Mouse (Mus musculus) small intestine, adult 2 months (tissue): ENCODE measurements around the gene Alkbh3. TPM values are rescaled to one million over a fixed set of nuclear protein-coding genes. Genes with fewer than 3 reads are reported as not detected.

Source experiments
- H3K27ac ChIP-seq: fragments of 200-500 bp; 2 replicates; pipeline ENCODE4 v1.5.1; 2012; ENCODE audit warnings: low read depth, low read length, control low read depth, inconsistent platforms; ENCODE audit not compliant: insufficient read depth
- H3K27me3 ChIP-seq: fragments of 200-500 bp; 2 replicates; pipeline ENCODE4 v1.6.1; 2012; ENCODE audit warnings: mild to moderate bottlenecking, moderate library complexity, low read length, inconsistent platforms; ENCODE audit not compliant: control insufficient read depth, insufficient read depth
- H3K36me3 ChIP-seq: fragments of 200-500 bp; 2 replicates; pipeline ENCODE4 v1.6.1; 2012; ENCODE audit warnings: mild to moderate bottlenecking, low read length, control low read depth, inconsistent platforms; ENCODE audit not compliant: control insufficient read depth, insufficient read depth
- H3K4me1 ChIP-seq: fragments of 200-500 bp; 2 replicates; pipeline ENCODE4 v1.6.1; 2012; ENCODE audit warnings: low read length, inconsistent platforms, mixed read lengths; ENCODE audit not compliant: control insufficient read depth, insufficient read depth, insufficient read length
- H3K4me3 ChIP-seq: fragments of 200-500 bp; 2 replicates; pipeline ENCODE4 v1.5.1; 2012; ENCODE audit warnings: low read depth, mild to moderate bottlenecking, control low read depth, inconsistent platforms, low read length, moderate library complexity
- CTCF ChIP-seq: fragments of 200-500 bp; IDR thresholded peaks from 2 replicates; pipeline ENCODE4 v1.5.1; 2012; ENCODE audit warnings: low read depth, mild to moderate bottlenecking, control low read depth, inconsistent platforms, low read length, moderate library complexity, mixed read lengths; ENCODE audit not compliant: insufficient replicate concordance, insufficient read length; ENCODE audit errors: extremely low read depth
- POLR2A ChIP-seq: fragments of 200-500 bp; IDR thresholded peaks from 2 replicates; pipeline ENCODE4 v1.6.1; 2012; ENCODE audit warnings: low read depth, mild to moderate bottlenecking, control low read depth, inconsistent platforms, low read length, moderate library complexity
- WGBS: fragments of 180-500 bp; shearing (Covaris S2); methylation state at CpG from one replicate; pipeline ENCODE4 v1.1.7; 2018; 5-methylcytosine and 5-hydroxymethylcytosine counted together
- polyA plus RNA-seq: library from polyadenylated mRNA; depleted of rRNA; stranded (reverse); fragments of >200 nt; gene quantifications from 2 replicates; pipeline ENCODE4 v1.2.3, GENCODE M21; 2012

Gene Alkbh3
- polyA plus RNA-seq, 1 experiment = 28.2 TPM

- 62% methylated on average over 8 of the region's 8 CpGs for WGBS
- Histone ChIP-seq H3K4me3 (no peak overlapping the region), H3K36me3 (no peaks in the 10 kb centered on the region), H3K4me1 (peaks cover 7% of the 10 kb centered on the region; the same call in 1 of the 2 replicates), H3K27ac (peak overlapping the region; percentile 26; the same call in 1 of the 2 replicates), H3K27me3 (peaks cover 5% of the 10 kb centered on the region)
- no peak for TF ChIP-seq POLR2A
- no peak for TF ChIP-seq CTCF
Observed at GRCm38 (mm10) chr2:93961716-93962115, 48.9 kb downstream of the Alkbh3 start.

GRCm38 (mm10) chr2:93959346-93959745, 51.3 kb downstream of the Alkbh3 start:
- H3K27ac ChIP-seq = no peak overlapping the region
- H3K4me1 ChIP-seq = peaks cover 7% of the 10 kb centered on the region; the same call in 1 of the 2 replicates
- 71% methylated on average over 8 of the region's 8 CpGs for WGBS
- no peaks in the 10 kb centered on the region for H3K36me3 ChIP-seq
- H3K27me3 ChIP-seq = peaks cover 17% of the 10 kb centered on the region
- TF ChIP-seq CTCF (no peak), POLR2A (no peak)
- no peak overlapping the region for H3K4me3 ChIP-seq

GRCm38 (mm10) chr2:93958216-93958615, 52.4 kb downstream of the Alkbh3 start:
- TF ChIP-seq CTCF = no peak
- no peak for TF ChIP-seq POLR2A
- H3K27me3 ChIP-seq = peaks cover 22% of the 10 kb centered on the region
- no peak overlapping the region for H3K27ac ChIP-seq
- no peaks in the 10 kb centered on the region for H3K36me3 ChIP-seq
- H3K4me3 ChIP-seq = no peak overlapping the region
- 73% methylated on average over 3 of the region's 3 CpGs for WGBS
- H3K4me1 ChIP-seq = peaks cover 7% of the 10 kb centered on the region; the same call in 1 of the 2 replicates

GRCm38 (mm10) chr2:93957785-93958175, 52.8 kb downstream of the Alkbh3 start:
- no peak for TF ChIP-seq CTCF
- no peak for TF ChIP-seq POLR2A
- Histone ChIP-seq H3K27me3 (peaks cover 22% of the 10 kb centered on the region), H3K27ac (no peak overlapping the region), H3K4me1 (peaks cover 7% of the 10 kb centered on the region; the same call in 1 of the 2 replicates), H3K4me3 (no peak overlapping the region), H3K36me3 (no peaks in the 10 kb centered on the region)
- 63% methylated on average over 8 of the region's 8 CpGs for WGBS

- H3K27me3 ChIP-seq = peaks cover 22% of the 10 kb centered on the region
- no peaks in the 10 kb centered on the region for H3K36me3 ChIP-seq
- peak within 1 kb of the TSS; percentile 63 for H3K4me3 ChIP-seq
- TF ChIP-seq POLR2A (0 out of 2 replicates have a peak, but pooled peaks have one; percentile 15), CTCF (no peak)
- H3K4me1 ChIP-seq = peaks cover 7% of the 10 kb centered on the region; the same call in 1 of the 2 replicates
- WGBS = 6% methylated on average over 49 of the region's 62 CpGs
- H3K27ac ChIP-seq = peak within 1 kb of the TSS; percentile 42
Observed at GRCm38 (mm10) chr2:93956908-93957784, 53.5 kb downstream of the Alkbh3 start, which contains the start of gene Gm13889. Gm13889 (minus strand) TSS chr2:93957201.

GRCm38 (mm10) chr2:93956331-93956801, 54.2 kb downstream of the Alkbh3 start:
- no peaks in the 10 kb centered on the region for H3K36me3 ChIP-seq
- peaks cover 22% of the 10 kb centered on the region for H3K27me3 ChIP-seq
- peak overlapping the region; percentile 63 for H3K4me3 ChIP-seq
- peak overlapping the region; percentile 42 for H3K27ac ChIP-seq
- peaks cover 5% of the 10 kb centered on the region; the same call in 1 of the 2 replicates for H3K4me1 ChIP-seq
- no peak for TF ChIP-seq CTCF
- TF ChIP-seq POLR2A = no peak
- WGBS = 2% methylated on average over 42 of the region's 44 CpGs

- H3K36me3 ChIP-seq = no peaks in the 10 kb centered on the region
- under 1% methylated on average over 31 of the region's 31 CpGs for WGBS
- H3K4me1 ChIP-seq = peaks cover 5% of the 10 kb centered on the region; the same call in 1 of the 2 replicates
- H3K4me3 ChIP-seq = peak overlapping the region; percentile 63
- peaks cover 22% of the 10 kb centered on the region for H3K27me3 ChIP-seq
- TF ChIP-seq CTCF (no peak), POLR2A (no peak)
- peak overlapping the region; percentile 42; the same call in 1 of the 2 replicates for H3K27ac ChIP-seq
Observed at GRCm38 (mm10) chr2:93955886-93956285, 54.7 kb downstream of the Alkbh3 start.
